Mouse (Mus musculus): ENCODE measurements at regions not wholly inside any gene's neighbourhood (a gene's known extent, or its start where the extent isn't known, plus 50 kb on each side); places are given as distances from the start of the nearest gene placed in this dataset.

- Histone ChIP-seq H3K4me1 (ENCODE audit: control insufficient read depth, insufficient read depth, low read length) (no peaks in the 10 kb centered on the region), H3K4me3 (ENCODE audit: insufficient read depth, low read length) (no peak overlapping the region), H3K27ac (ENCODE audit: insufficient read depth, low read length) (no peak overlapping the region)
- TF ChIP-seq POLR2A (IDR thresholded peaks at IDR 0.05; ENCODE audit: extremely low read depth, insufficient read depth, low read length) (no peak), CTCF (IDR thresholded peaks at IDR 0.05; ENCODE audit: extremely low read depth, insufficient read depth, low read length) (no peak)
Observed at GRCm38 (mm10) chr13:107456394-107456793, 434.5 kb upstream of the Kif2a start.

GRCm38 (mm10) chr13:107449598-107450179, 427.8 kb upstream of the Kif2a start:
- Histone ChIP-seq H3K4me1 (ENCODE audit: control insufficient read depth, insufficient read depth, low read length) (no peaks in the 10 kb centered on the region), H3K27ac (ENCODE audit: insufficient read depth, low read length) (0 out of 2 replicates have a peak overlapping the region, but pooled peaks have one; percentile 2), H3K4me3 (ENCODE audit: insufficient read depth, low read length) (peak overlapping the region; percentile 11)
- TF ChIP-seq CTCF (IDR thresholded peaks at IDR 0.05; ENCODE audit: extremely low read depth, insufficient read depth, low read length) = no peak
- no peak for TF ChIP-seq POLR2A (IDR thresholded peaks at IDR 0.05; ENCODE audit: extremely low read depth, insufficient read depth, low read length)

- no peak overlapping the region for H3K27ac ChIP-seq (ENCODE audit: insufficient read depth, low read length)
- no peaks in the 10 kb centered on the region for H3K4me1 ChIP-seq (ENCODE audit: control insufficient read depth, insufficient read depth, low read length)
- no peak overlapping the region for H3K4me3 ChIP-seq (ENCODE audit: insufficient read depth, low read length)
- TF ChIP-seq POLR2A (IDR thresholded peaks at IDR 0.05; ENCODE audit: extremely low read depth, insufficient read depth, low read length) (no peak), CTCF (IDR thresholded peaks at IDR 0.05; ENCODE audit: extremely low read depth, insufficient read depth, low read length) (no peak)
Observed at GRCm38 (mm10) chr13:107447813-107448212, 425.9 kb upstream of the Kif2a start.

GRCm38 (mm10) chr13:107419363-107420155, 397.6 kb upstream of the Kif2a start:
- H3K4me1 ChIP-seq (ENCODE audit: control insufficient read depth, insufficient read depth, low read length) = no peaks in the 10 kb centered on the region
- H3K27ac ChIP-seq (ENCODE audit: insufficient read depth, low read length) = no peak overlapping the region
- TF ChIP-seq CTCF (IDR thresholded peaks at IDR 0.05; ENCODE audit: extremely low read depth, insufficient read depth, low read length) (no peak), POLR2A (IDR thresholded peaks at IDR 0.05; ENCODE audit: extremely low read depth, insufficient read depth, low read length) (no peak)
- no peak overlapping the region for H3K4me3 ChIP-seq (ENCODE audit: insufficient read depth, low read length)

GRCm38 (mm10) chr13:107410267-107410666, 388.3 kb upstream of the Kif2a start:
- H3K4me3 ChIP-seq (ENCODE audit: insufficient read depth, low read length) = no peak overlapping the region
- H3K27ac ChIP-seq (ENCODE audit: insufficient read depth, low read length) = no peak overlapping the region
- H3K4me1 ChIP-seq (ENCODE audit: control insufficient read depth, insufficient read depth, low read length) = no peaks in the 10 kb centered on the region; the same call in 1 of the 2 replicates
- TF ChIP-seq CTCF (IDR thresholded peaks at IDR 0.05; ENCODE audit: extremely low read depth, insufficient read depth, low read length) (no peak), POLR2A (IDR thresholded peaks at IDR 0.05; ENCODE audit: extremely low read depth, insufficient read depth, low read length) (no peak)

- Histone ChIP-seq H3K4me3 (ENCODE audit: insufficient read depth, low read length) (no peak overlapping the region), H3K27ac (ENCODE audit: insufficient read depth, low read length) (no peak overlapping the region; the same call in 1 of the 2 replicates), H3K4me1 (ENCODE audit: control insufficient read depth, insufficient read depth, low read length) (no peaks in the 10 kb centered on the region; the same call in 1 of the 2 replicates)
- TF ChIP-seq CTCF (IDR thresholded peaks at IDR 0.05; ENCODE audit: extremely low read depth, insufficient read depth, low read length) (no peak), POLR2A (IDR thresholded peaks at IDR 0.05; ENCODE audit: extremely low read depth, insufficient read depth, low read length) (no peak)
Observed at GRCm38 (mm10) chr13:107407674-107408026, 385.7 kb upstream of the Kif2a start.

- Histone ChIP-seq H3K4me3 (ENCODE audit: insufficient read depth, low read length) (no peak overlapping the region), H3K4me1 (ENCODE audit: control insufficient read depth, insufficient read depth, low read length) (no peaks in the 10 kb centered on the region; the same call in 1 of the 2 replicates), H3K27ac (ENCODE audit: insufficient read depth, low read length) (peak overlapping the region; percentile 64; the same call in 1 of the 2 replicates)
- TF ChIP-seq POLR2A (IDR thresholded peaks at IDR 0.05; ENCODE audit: extremely low read depth, insufficient read depth, low read length) = no peak
- TF ChIP-seq CTCF (IDR thresholded peaks at IDR 0.05; ENCODE audit: extremely low read depth, insufficient read depth, low read length) = no peak
Observed at GRCm38 (mm10) chr13:107406977-107407673, 385.2 kb upstream of the Kif2a start.

GRCm38 (mm10) chr13:107398621-107399363, 376.9 kb upstream of the Kif2a start:
- Histone ChIP-seq H3K4me3 (ENCODE audit: insufficient read depth, low read length) (no peak overlapping the region), H3K4me1 (ENCODE audit: control insufficient read depth, insufficient read depth, low read length) (no peaks in the 10 kb centered on the region), H3K27ac (ENCODE audit: insufficient read depth, low read length) (no peak overlapping the region)
- TF ChIP-seq CTCF (IDR thresholded peaks at IDR 0.05; ENCODE audit: extremely low read depth, insufficient read depth, low read length) (no peak), POLR2A (IDR thresholded peaks at IDR 0.05; ENCODE audit: extremely low read depth, insufficient read depth, low read length) (no peak)

- no peaks in the 10 kb centered on the region for H3K4me1 ChIP-seq (ENCODE audit: control insufficient read depth, insufficient read depth, low read length)
- no peak overlapping the region for H3K4me3 ChIP-seq (ENCODE audit: insufficient read depth, low read length)
- TF ChIP-seq CTCF (IDR thresholded peaks at IDR 0.05; ENCODE audit: extremely low read depth, insufficient read depth, low read length) = no peak
- TF ChIP-seq POLR2A (IDR thresholded peaks at IDR 0.05; ENCODE audit: extremely low read depth, insufficient read depth, low read length) = no peak
- no peak overlapping the region for H3K27ac ChIP-seq (ENCODE audit: insufficient read depth, low read length)
Observed at GRCm38 (mm10) chr13:107396036-107396435, 374.1 kb upstream of the Kif2a start.

Data from cortical plate, adult 2 months (tissue).